Mouse (Mus musculus) olfactory bulb, adult 2 months (tissue): ENCODE results near the gene Sp6.

Source experiments
- CTCF ChIP-seq: fragments of 200-500 bp; IDR thresholded peaks from 2 replicates; pipeline ENCODE4 v1.5.1; 2012; ENCODE audit warnings: low read depth, mild to moderate bottlenecking, low read length, moderate library complexity; ENCODE audit not compliant: insufficient read depth
- POLR2A ChIP-seq: fragments of 200-500 bp; IDR thresholded peaks from 2 replicates; pipeline ENCODE4 v1.6.1; 2012; ENCODE audit warnings: mild to moderate bottlenecking, low read depth, low read length, moderate library complexity; ENCODE audit not compliant: insufficient read depth

DNA sequence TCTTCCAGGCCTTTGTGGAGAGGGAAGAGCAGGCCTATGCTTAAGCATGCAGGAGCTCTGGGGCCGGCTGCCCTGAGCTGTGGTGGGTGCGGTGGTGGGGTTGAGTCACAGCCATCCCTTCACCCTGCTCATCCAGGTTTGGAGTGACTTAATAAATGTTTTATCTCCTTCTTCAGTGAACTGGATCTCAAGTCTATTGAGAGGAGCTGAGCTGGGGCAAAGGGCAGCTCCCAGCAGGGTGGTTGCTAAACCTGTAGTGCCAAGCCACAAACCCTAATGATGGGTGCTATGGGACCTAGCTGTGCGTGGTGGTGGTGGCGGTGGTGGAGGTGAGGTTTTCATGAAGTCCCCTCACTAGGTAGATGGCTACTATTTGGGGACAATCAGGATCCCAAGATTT is 20.6 kb downstream of the Sp6 start:
- TF ChIP-seq CTCF (no peak), POLR2A (no peak)
